Mouse (Mus musculus) midbrain, embryonic 16.5 days (tissue): ENCODE results near the gene Cc2d1b. TPM values are rescaled to one million over a fixed set of nuclear protein-coding genes. Genes with fewer than 3 reads are reported as not detected.
A peak's percentile ranks its signal among the peaks of the same experiment; 100 is the strongest.

Source experiments
- ATAC-seq: fragments of 200-750 bp; cut with Nextera tagmentation; 2 replicates; pipeline ENCODE4 v1.8.0; 2017; ENCODE audit warnings: moderate TSS enrichment
- H3K27ac ChIP-seq: fragments of 300-500 bp; sonication (generic); 2 replicates; pipeline ENCODE4 v1.5.1; 2014; ENCODE audit warnings: mild to moderate bottlenecking, low read length, mixed read lengths
- H3K27me3 ChIP-seq: fragments of 300-500 bp; sonication (generic); 2 replicates; pipeline ENCODE4 v1.6.1; 2014; ENCODE audit warnings: low read depth, low read length, mixed read lengths; ENCODE audit not compliant: control insufficient read depth, insufficient read depth
- H3K36me3 ChIP-seq: fragments of 300-500 bp; sonication (generic); 2 replicates; pipeline ENCODE4 v1.6.1; 2014; ENCODE audit warnings: mild to moderate bottlenecking, low read length, moderate library complexity, mixed read lengths; ENCODE audit not compliant: control insufficient read depth, insufficient read depth
- H3K4me1 ChIP-seq: fragments of 300-500 bp; sonication (generic); 2 replicates; pipeline ENCODE4 v1.6.1; 2014; ENCODE audit warnings: mild to moderate bottlenecking, low read length, mixed read lengths; ENCODE audit not compliant: control insufficient read depth, insufficient read depth
- H3K4me2 ChIP-seq: fragments of 300-500 bp; sonication (generic); 2 replicates; pipeline ENCODE4 v1.6.1; 2014; ENCODE audit warnings: mild to moderate bottlenecking, low read length, mixed read lengths
- H3K4me3 ChIP-seq: fragments of 300-500 bp; sonication (generic); 2 replicates; pipeline ENCODE4 v1.5.1; 2014; ENCODE audit warnings: low read depth, mild to moderate bottlenecking, low read length, moderate library complexity, mixed read lengths
- H3K9ac ChIP-seq: fragments of 300-500 bp; sonication (generic); 2 replicates; pipeline ENCODE4 v1.6.1; 2014; ENCODE audit warnings: low read depth, low read length, mixed read lengths
- H3K9me3 ChIP-seq: fragments of 300-500 bp; sonication (generic); replicated peaks from 2 replicates; pipeline ENCODE4 v1.6.1; 2014; ENCODE audit warnings: mild to moderate bottlenecking, low read length, mixed read lengths; ENCODE audit not compliant: control insufficient read depth, poor library complexity, severe bottlenecking
- WGBS: fragments of 180-500 bp; shearing (Covaris S2); extraction: QIAGEN DNeasy Blood & Tissue Kit; methylation state at CpG from one replicate; pipeline ENCODE4 v1.1.7; 2014; 5-methylcytosine and 5-hydroxymethylcytosine counted together
- polyA plus RNA-seq: library from polyadenylated mRNA; unstranded; fragments of >200 nt; fragmentation: Nextera tagmentation; extraction: Ambion mirVana; gene quantifications from 2 replicates; pipeline ENCODE4 v1.2.1, GENCODE M21; 2015

The Cc2d1b gene
- 19.3 and 21.0 TPM in 2 replicates for polyA plus RNA-seq

DNA sequence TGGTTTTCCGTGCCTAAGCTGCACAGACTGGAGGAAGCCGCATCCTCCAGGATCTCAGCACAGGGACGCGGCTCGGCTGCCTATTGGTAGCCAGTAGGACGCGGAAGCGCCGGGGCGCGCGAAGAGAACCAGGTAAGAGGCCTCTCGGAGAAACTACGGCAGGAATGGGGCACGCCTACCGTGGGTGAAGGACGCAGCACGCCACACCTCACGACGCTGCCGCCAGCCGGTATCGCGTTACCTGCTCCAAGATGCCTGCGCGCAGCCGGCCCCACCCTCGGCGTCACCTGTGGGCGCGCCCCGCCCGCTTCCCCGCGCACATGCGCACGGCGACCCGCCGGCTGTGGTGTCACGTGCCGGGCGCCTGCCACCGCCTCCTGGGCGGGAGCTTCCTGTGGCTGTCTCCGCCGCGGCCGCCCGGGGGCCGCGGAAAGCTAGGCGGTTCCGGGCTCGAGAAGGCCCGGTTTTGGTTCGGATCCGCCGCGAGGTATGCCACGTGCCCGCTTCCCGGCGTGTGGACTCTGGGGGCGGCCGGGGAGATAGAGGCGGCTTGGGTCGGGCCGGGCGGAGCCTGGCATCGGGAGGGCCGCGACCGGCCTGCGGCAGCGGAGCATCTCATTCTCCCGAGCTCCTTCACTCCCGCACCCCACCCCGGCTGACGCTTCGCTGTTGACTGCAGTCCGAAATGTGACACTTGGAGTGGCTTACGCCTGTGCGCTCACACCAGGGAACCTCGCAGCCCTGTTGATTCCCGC lies at the start of gene Cc2d1b:
TSS of gene Cc2d1b (plus strand) at position 354 of the 755 bp plus-strand sequence.
- Histone ChIP-seq H3K9ac (peak within 1 kb of the TSS; percentile 93), H3K27me3 (no peaks in the 10 kb centered on the region), H3K4me1 (peaks cover 14% of the 10 kb centered on the region), H3K4me3 (peak within 1 kb of the TSS; percentile 68), H3K4me2 (peak within 1 kb of the TSS; percentile 88), H3K27ac (peak within 1 kb of the TSS; percentile 93), H3K9me3 (no peaks in the 10 kb centered on the region), H3K36me3 (peaks cover 1% of the 10 kb centered on the region; the same call in 1 of the 2 replicates)
- WGBS = under 1% methylated on average over 80 of the region's 86 CpGs
- peak; percentile 94 for ATAC-seq

DNA sequence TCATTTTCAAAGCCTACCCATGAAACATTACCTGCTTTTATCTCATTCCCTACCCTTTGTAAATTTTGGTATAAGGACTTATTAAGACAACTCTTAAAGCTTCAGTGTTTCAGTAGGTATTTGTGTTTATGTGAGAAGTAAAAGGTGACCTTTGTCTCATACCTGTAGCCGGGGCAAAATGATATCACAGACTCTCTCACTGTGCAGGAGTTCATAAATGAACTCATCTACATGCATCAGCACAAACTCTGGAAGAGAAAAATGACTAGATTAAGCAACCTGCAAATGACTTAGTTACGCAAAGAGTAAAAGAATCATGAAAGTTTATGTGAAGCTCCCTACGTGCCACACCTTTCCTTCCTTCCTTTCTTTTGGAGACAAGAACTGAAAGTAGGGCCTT lies 47.1 kb upstream of the Cc2d1b start:
- 97% methylated on average over 3 of the region's 3 CpGs for WGBS
- Histone ChIP-seq H3K4me2 (no peak overlapping the region), H3K27ac (no peak overlapping the region), H3K27me3 (no peaks in the 10 kb centered on the region), H3K36me3 (peaks cover 29% of the 10 kb centered on the region), H3K4me3 (no peak overlapping the region), H3K4me1 (peaks cover 5% of the 10 kb centered on the region), H3K9ac (no peak overlapping the region), H3K9me3 (no peaks in the 10 kb centered on the region)
- ATAC-seq = no peak

DNA sequence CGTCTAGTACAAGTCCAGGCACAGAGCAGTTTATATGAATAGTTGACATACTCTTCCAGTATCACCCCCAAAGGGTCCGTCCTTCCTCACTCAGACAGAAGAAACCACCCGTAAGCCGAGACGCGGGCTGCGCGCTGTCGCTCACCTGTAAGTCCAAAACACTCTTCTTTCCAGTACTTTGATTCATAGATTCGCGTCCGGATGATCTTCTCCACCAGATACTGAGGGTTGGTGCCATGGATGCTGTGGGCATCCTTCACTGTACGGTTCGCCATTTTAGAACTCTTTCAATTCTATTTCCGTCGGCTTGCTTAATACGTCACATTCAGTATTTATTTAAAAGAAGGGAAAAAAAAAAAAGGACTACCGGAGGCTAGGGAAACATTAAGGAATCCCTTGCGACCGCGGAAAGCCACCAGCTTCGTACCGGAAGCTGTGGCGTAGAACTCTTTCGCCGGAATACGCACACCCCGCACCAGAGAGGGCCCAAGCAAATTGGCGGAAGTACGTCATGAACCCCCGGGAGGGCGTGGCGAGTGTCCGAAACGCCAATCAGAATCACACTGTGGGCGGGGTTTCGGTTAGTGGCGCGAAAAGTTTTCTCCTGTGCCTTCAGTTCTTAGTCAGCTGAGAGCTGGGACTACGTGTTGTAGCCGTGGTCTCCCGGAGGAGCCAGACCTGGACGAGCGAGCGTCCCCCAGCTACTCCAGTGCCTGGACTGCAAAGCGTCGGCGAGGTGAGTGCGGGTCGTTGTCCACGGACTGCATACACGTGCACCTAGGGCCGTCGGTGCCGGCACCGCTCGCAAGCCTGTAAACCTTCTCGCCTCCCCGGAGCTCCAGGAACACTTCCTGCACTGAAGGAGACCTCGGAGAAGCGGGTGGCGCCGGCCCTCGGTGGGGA lies 40.6 kb upstream of the Cc2d1b start, which contains the start of the genes Prpf38a and Orc1:
TSS of gene Prpf38a (minus strand) at position 497 of the 903 bp plus-strand sequence.
TSS of gene Orc1 (plus strand) at position 584 of the 903 bp plus-strand sequence.
- under 1% methylated on average over 63 of the region's 64 CpGs for WGBS
- Histone ChIP-seq H3K36me3 (peaks cover 5% of the 10 kb centered on the region; the same call in 1 of the 2 replicates), H3K27me3 (no peaks in the 10 kb centered on the region), H3K4me2 (peak within 1 kb of the TSS; percentile 99), H3K27ac (peak within 1 kb of the TSS; percentile 81), H3K9me3 (no peaks in the 10 kb centered on the region), H3K4me1 (peaks cover 16% of the 10 kb centered on the region), H3K9ac (peak within 1 kb of the TSS; percentile 80), H3K4me3 (peak within 1 kb of the TSS; percentile 87)
- ATAC-seq = peak; percentile 99

GRCm38 (mm10) chr4:108579743-108580411 lies 39.9 kb upstream of the Cc2d1b start:
- Histone ChIP-seq H3K9me3 (no peaks in the 10 kb centered on the region), H3K4me2 (peak overlapping the region; percentile 99), H3K36me3 (peaks cover 5% of the 10 kb centered on the region; the same call in 1 of the 2 replicates), H3K4me1 (peaks cover 16% of the 10 kb centered on the region), H3K27me3 (no peaks in the 10 kb centered on the region), H3K9ac (peak overlapping the region; percentile 52), H3K27ac (no peak overlapping the region), H3K4me3 (peak overlapping the region; percentile 87)
- WGBS = under 1% methylated on average over 16 of the region's 16 CpGs
- no peak for ATAC-seq

DNA sequence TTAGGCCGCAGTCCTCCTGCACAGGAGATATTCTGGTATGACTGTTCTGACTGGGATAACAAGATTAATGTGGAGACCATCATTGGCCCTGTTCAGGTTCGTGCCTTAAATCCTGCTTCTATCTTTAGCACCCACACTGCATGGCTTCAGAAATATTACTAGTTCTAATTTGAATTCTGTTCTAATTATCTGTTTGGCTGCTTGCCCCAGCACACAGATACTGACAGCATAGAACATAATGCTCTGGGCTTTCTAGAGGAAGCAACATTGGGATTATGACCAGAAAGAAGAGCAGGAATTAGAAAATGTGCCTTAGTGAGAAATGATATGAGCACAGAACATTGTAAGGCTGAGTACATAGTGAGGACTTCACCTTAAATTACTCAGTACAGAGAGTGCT lies 26.4 kb upstream of the Cc2d1b start:
- Histone ChIP-seq H3K27ac (no peak overlapping the region), H3K27me3 (no peaks in the 10 kb centered on the region), H3K9ac (no peak overlapping the region), H3K4me3 (no peak overlapping the region), H3K9me3 (no peaks in the 10 kb centered on the region), H3K36me3 (no peaks in the 10 kb centered on the region), H3K4me1 (no peaks in the 10 kb centered on the region), H3K4me2 (no peak overlapping the region)
- 97% methylated on average over 2 of the region's 2 CpGs for WGBS
- no peak for ATAC-seq

DNA sequence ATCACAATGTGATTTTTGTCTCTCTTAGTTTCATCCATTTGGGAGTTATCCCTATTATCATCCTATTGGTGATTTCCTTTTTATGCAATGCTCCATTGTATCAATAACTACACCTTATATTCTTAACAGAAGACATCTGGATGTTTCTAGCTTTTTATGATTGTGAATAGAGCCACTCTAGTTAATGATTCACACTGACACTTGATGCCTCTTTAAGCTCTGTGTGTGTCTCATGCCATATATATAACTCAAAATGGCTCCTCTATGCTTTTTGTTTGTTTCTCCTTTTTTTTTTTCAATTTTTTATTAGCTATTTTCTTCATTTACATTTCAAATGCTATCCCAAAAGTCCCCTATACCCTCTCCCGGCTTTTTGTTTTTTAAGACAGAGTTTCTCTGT lies 24.0 kb upstream of the Cc2d1b start:
- no peaks in the 10 kb centered on the region for H3K9me3 ChIP-seq
- H3K4me2 ChIP-seq = no peak overlapping the region
- H3K36me3 ChIP-seq = no peaks in the 10 kb centered on the region
- 96% methylated on average over 1 of the region's 1 CpGs for WGBS
- no peak overlapping the region for H3K27ac ChIP-seq
- no peaks in the 10 kb centered on the region for H3K4me1 ChIP-seq
- no peak overlapping the region for H3K9ac ChIP-seq
- ATAC-seq = no peak
- no peaks in the 10 kb centered on the region for H3K27me3 ChIP-seq
- no peak overlapping the region for H3K4me3 ChIP-seq

DNA sequence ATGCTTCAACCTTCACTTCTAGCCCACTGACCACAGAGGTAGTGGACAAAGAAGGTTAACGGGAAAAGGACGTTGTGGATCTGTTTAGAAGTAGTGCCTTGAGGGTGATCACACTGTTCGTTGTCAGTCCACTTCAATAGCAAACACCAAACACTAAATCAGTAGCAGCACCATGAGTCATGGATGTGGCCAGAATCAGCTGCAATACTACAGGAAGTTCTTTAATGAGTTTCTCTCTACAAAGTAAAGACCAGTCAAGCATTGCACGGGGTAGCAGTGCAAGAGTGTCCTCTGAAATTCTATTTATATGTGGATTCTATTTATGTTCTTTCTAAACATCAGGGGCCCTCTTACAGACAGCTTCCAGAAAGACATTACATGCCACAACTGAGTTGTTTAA lies 21.4 kb upstream of the Cc2d1b start:
- Histone ChIP-seq H3K9ac (no peak overlapping the region), H3K36me3 (no peaks in the 10 kb centered on the region), H3K27ac (no peak overlapping the region), H3K4me1 (no peaks in the 10 kb centered on the region), H3K9me3 (no peaks in the 10 kb centered on the region), H3K4me2 (no peak overlapping the region), H3K4me3 (no peak overlapping the region), H3K27me3 (no peaks in the 10 kb centered on the region)
- ATAC-seq = no peak
- WGBS = 90% methylated on average over 4 of the region's 4 CpGs

GRCm38 (mm10) chr4:108601870-108602269 lies 17.9 kb upstream of the Cc2d1b start:
- Histone ChIP-seq H3K9me3 (no peaks in the 10 kb centered on the region), H3K4me2 (no peak overlapping the region), H3K4me3 (no peak overlapping the region), H3K9ac (no peak overlapping the region), H3K27ac (no peak overlapping the region), H3K4me1 (no peaks in the 10 kb centered on the region), H3K27me3 (no peaks in the 10 kb centered on the region), H3K36me3 (no peaks in the 10 kb centered on the region)
- no peak for ATAC-seq
- WGBS = 96% methylated on average over 7 of the region's 7 CpGs
